Mouse (Mus musculus): ENCODE measurements around the gene Zhx3. TPM values are rescaled to one million over a fixed set of nuclear protein-coding genes. Genes with fewer than 3 reads are reported as not detected.

Gene Zhx3
- polyA plus RNA-seq, 1 experiment from 2014 or later = 8.0 TPM

- no peak within 1 kb of the TSS for H3K9ac ChIP-seq
Observed at GRCm38 (mm10) chr2:160880453-160881195, 7.8 kb upstream of the Zhx3 start, which contains the start of gene Lpin3. TSS of gene Lpin3 (plus strand) at chr2:160880670.

GRCm38 (mm10) chr2:160876115-160876514 is 3.3 kb upstream of the Zhx3 start:
- no peaks in the 10 kb centered on the region for H3K9me3 ChIP-seq
- WGBS = 87% methylated on average over 4 of the region's 4 CpGs

More at GRCm38 (mm10) chr2:160880453-160881195, 7.8 kb upstream of the Zhx3 start, which contains the start of gene Lpin3:
- 56% methylated on average over 13 of the region's 13 CpGs for WGBS
- Histone ChIP-seq H3K27ac (no peak within 1 kb of the TSS), H3K4me2 (replicated peaks) (no peak within 1 kb of the TSS), H3K4me1 (replicated peaks) (no peaks in the 10 kb centered on the region), H3K4me3 (replicated peaks) (no peak within 1 kb of the TSS), H3K27me3 (replicated peaks) (no peaks in the 10 kb centered on the region), H3K36me3 (no peaks in the 10 kb centered on the region), H3K9me3 (no peaks in the 10 kb centered on the region)
- no peak; the same call in 1 of the 2 replicates for ATAC-seq

GRCm38 (mm10) chr2:160874231-160874877 is 1.6 kb upstream of the Zhx3 start:
- no peaks in the 10 kb centered on the region for H3K4me1 ChIP-seq (replicated peaks)
- ATAC-seq = no peak
- H3K4me3 ChIP-seq (replicated peaks) = no peak overlapping the region
- no peaks in the 10 kb centered on the region for H3K27me3 ChIP-seq (replicated peaks)
- H3K9ac ChIP-seq = no peak overlapping the region
- no peaks in the 10 kb centered on the region for H3K36me3 ChIP-seq
- WGBS = 75% methylated on average over 5 of the region's 5 CpGs
- H3K27ac ChIP-seq = no peak overlapping the region
- no peaks in the 10 kb centered on the region for H3K9me3 ChIP-seq
- no peak overlapping the region for H3K4me2 ChIP-seq (replicated peaks)

More at GRCm38 (mm10) chr2:160876115-160876514, 3.3 kb upstream of the Zhx3 start:
- Histone ChIP-seq H3K27ac (no peak overlapping the region), H3K4me1 (replicated peaks) (no peaks in the 10 kb centered on the region), H3K36me3 (no peaks in the 10 kb centered on the region), H3K27me3 (replicated peaks) (no peaks in the 10 kb centered on the region), H3K9ac (no peak overlapping the region), H3K4me3 (replicated peaks) (no peak overlapping the region), H3K4me2 (replicated peaks) (no peak overlapping the region)
- no peak for ATAC-seq

GRCm38 (mm10) chr2:160872395-160872794 is 403 bp downstream of the Zhx3 start:
- no peaks in the 10 kb centered on the region for H3K9me3 ChIP-seq
- no peaks in the 10 kb centered on the region for H3K4me1 ChIP-seq (replicated peaks)
- H3K27me3 ChIP-seq (replicated peaks) = no peaks in the 10 kb centered on the region
- H3K4me2 ChIP-seq (replicated peaks) = peak overlapping the region; percentile 83
- peak overlapping the region; percentile 98 for H3K27ac ChIP-seq
- H3K36me3 ChIP-seq = no peaks in the 10 kb centered on the region
- ATAC-seq = peak; percentile 93
- peak overlapping the region; percentile 95 for H3K9ac ChIP-seq
- 0% methylated on average over 47 of the region's 47 CpGs for WGBS
- peak overlapping the region; percentile 97 for H3K4me3 ChIP-seq (replicated peaks)

GRCm38 (mm10) chr2:160871310-160871709 is 1.5 kb downstream of the Zhx3 start:
- Histone ChIP-seq H3K9me3 (no peaks in the 10 kb centered on the region), H3K27me3 (replicated peaks) (no peaks in the 10 kb centered on the region), H3K9ac (no peak overlapping the region), H3K36me3 (no peaks in the 10 kb centered on the region), H3K4me3 (replicated peaks) (no peak overlapping the region), H3K27ac (no peak overlapping the region), H3K4me2 (replicated peaks) (no peak overlapping the region), H3K4me1 (replicated peaks) (no peaks in the 10 kb centered on the region)
- no peak for ATAC-seq
- 88% methylated on average over 3 of the region's 3 CpGs for WGBS

GRCm38 (mm10) chr2:160869446-160869845 is 3.4 kb downstream of the Zhx3 start:
- Histone ChIP-seq H3K9ac (no peak overlapping the region), H3K36me3 (no peaks in the 10 kb centered on the region), H3K4me3 (replicated peaks) (no peak overlapping the region), H3K27me3 (replicated peaks) (no peaks in the 10 kb centered on the region), H3K27ac (no peak overlapping the region), H3K4me1 (replicated peaks) (no peaks in the 10 kb centered on the region), H3K9me3 (no peaks in the 10 kb centered on the region), H3K4me2 (replicated peaks) (no peak overlapping the region)
- no peak for ATAC-seq
- WGBS = 73% methylated on average over 3 of the region's 3 CpGs

- no peak for ATAC-seq
- H3K9me3 ChIP-seq = no peaks in the 10 kb centered on the region
- no peak overlapping the region for H3K4me3 ChIP-seq (replicated peaks)
- no peak overlapping the region for H3K4me2 ChIP-seq (replicated peaks)
- H3K9ac ChIP-seq = no peak overlapping the region
- H3K4me1 ChIP-seq (replicated peaks) = no peaks in the 10 kb centered on the region
- no peaks in the 10 kb centered on the region for H3K36me3 ChIP-seq
- H3K27ac ChIP-seq = no peak overlapping the region
- no peaks in the 10 kb centered on the region for H3K27me3 ChIP-seq (replicated peaks)
- 82% methylated on average over 2 of the region's 2 CpGs for WGBS
Observed at GRCm38 (mm10) chr2:160865266-160865665, 7.5 kb downstream of the Zhx3 start.

GRCm38 (mm10) chr2:160864112-160864511 is 8.7 kb downstream of the Zhx3 start:
- Histone ChIP-seq H3K9ac (no peak overlapping the region), H3K27ac (no peak overlapping the region), H3K4me3 (replicated peaks) (no peak overlapping the region), H3K27me3 (replicated peaks) (no peaks in the 10 kb centered on the region), H3K4me2 (replicated peaks) (no peak overlapping the region), H3K36me3 (no peaks in the 10 kb centered on the region), H3K4me1 (replicated peaks) (no peaks in the 10 kb centered on the region), H3K9me3 (no peaks in the 10 kb centered on the region)
- 87% methylated on average over 1 of the region's 1 CpGs for WGBS
- ATAC-seq = no peak

- Histone ChIP-seq H3K36me3 (no peaks in the 10 kb centered on the region), H3K4me3 (replicated peaks) (no peak overlapping the region), H3K27me3 (replicated peaks) (no peaks in the 10 kb centered on the region), H3K4me2 (replicated peaks) (no peak overlapping the region), H3K27ac (no peak overlapping the region), H3K9ac (no peak overlapping the region), H3K4me1 (replicated peaks) (no peaks in the 10 kb centered on the region), H3K9me3 (no peaks in the 10 kb centered on the region)
- ATAC-seq = no peak
- WGBS = 70% methylated on average over 1 of the region's 1 CpGs
Observed at GRCm38 (mm10) chr2:160860363-160860762, 12.4 kb downstream of the Zhx3 start.

- no peak overlapping the region for H3K27ac ChIP-seq
- ATAC-seq = no peak
- no peak overlapping the region for H3K4me2 ChIP-seq (replicated peaks)
- H3K9ac ChIP-seq = no peak overlapping the region
- no peaks in the 10 kb centered on the region for H3K27me3 ChIP-seq (replicated peaks)
- 80% methylated on average over 5 of the region's 5 CpGs for WGBS
- H3K36me3 ChIP-seq = no peaks in the 10 kb centered on the region
- H3K4me1 ChIP-seq (replicated peaks) = no peaks in the 10 kb centered on the region
- no peaks in the 10 kb centered on the region for H3K9me3 ChIP-seq
- no peak overlapping the region for H3K4me3 ChIP-seq (replicated peaks)
Observed at GRCm38 (mm10) chr2:160856359-160857102, 16.3 kb downstream of the Zhx3 start.

- Histone ChIP-seq H3K27ac (no peak overlapping the region), H3K9me3 (no peaks in the 10 kb centered on the region), H3K36me3 (no peaks in the 10 kb centered on the region), H3K4me2 (replicated peaks) (no peak overlapping the region), H3K27me3 (replicated peaks) (no peaks in the 10 kb centered on the region), H3K4me3 (replicated peaks) (no peak overlapping the region), H3K4me1 (replicated peaks) (no peaks in the 10 kb centered on the region), H3K9ac (no peak overlapping the region)
- no peak for ATAC-seq
Observed at GRCm38 (mm10) chr2:160854687-160855086, 18.1 kb downstream of the Zhx3 start.

GRCm38 (mm10) chr2:160850360-160850759 is 22.4 kb downstream of the Zhx3 start:
- H3K27me3 ChIP-seq (replicated peaks) = no peaks in the 10 kb centered on the region
- H3K9me3 ChIP-seq = no peaks in the 10 kb centered on the region
- H3K4me2 ChIP-seq (replicated peaks) = no peak overlapping the region
- no peaks in the 10 kb centered on the region for H3K4me1 ChIP-seq (replicated peaks)
- no peak overlapping the region for H3K4me3 ChIP-seq (replicated peaks)
- H3K9ac ChIP-seq = no peak overlapping the region
- no peak for ATAC-seq
- H3K27ac ChIP-seq = no peak overlapping the region
- no peaks in the 10 kb centered on the region for H3K36me3 ChIP-seq
- WGBS = 75% methylated on average over 3 of the region's 3 CpGs
